Mouse (Mus musculus) heart, adult 2 months (tissue): ENCODE results near the gene Dnah14. TPM values are rescaled to one million over a fixed set of nuclear protein-coding genes. Genes with fewer than 3 reads are reported as not detected.

ENCODE experiments used
- DNase-seq, 2 experiments: peaks; one replicate each; pipeline ENCODE4 v3.0.0; 2021
- H3K27ac ChIP-seq: fragments of 200-600 bp; 2 replicates; pipeline ENCODE4 v1.8.1; 2022
- H3K27me3 ChIP-seq: fragments of 200-500 bp; 2 replicates; pipeline ENCODE4 v1.6.1; 2012; ENCODE audit warnings: mild to moderate bottlenecking, low read length, inconsistent platforms, mixed read lengths; ENCODE audit not compliant: control insufficient read depth, insufficient read depth
- H3K36me3 ChIP-seq: fragments of 200-500 bp; 2 replicates; pipeline ENCODE4 v1.6.1; 2012; ENCODE audit warnings: low read length, inconsistent platforms; ENCODE audit not compliant: control insufficient read depth, insufficient read depth
- H3K4me1 ChIP-seq: fragments of 200-500 bp; 2 replicates; pipeline ENCODE4 v1.6.1; 2011; ENCODE audit warnings: low read length; ENCODE audit not compliant: control insufficient read depth, insufficient read depth
- H3K4me3 ChIP-seq: fragments of 200-600 bp; 2 replicates; pipeline ENCODE4 v1.8.1; 2022
- H3K79me2 ChIP-seq: fragments of 200-500 bp; replicated peaks from 2 replicates; pipeline ENCODE4 v1.6.1; 2012; ENCODE audit warnings: mild to moderate bottlenecking, inconsistent platforms, low read length, moderate library complexity, mixed read lengths; ENCODE audit not compliant: control insufficient read depth, insufficient read depth
- H3K9ac ChIP-seq: fragments of 200-500 bp; 2 replicates; pipeline ENCODE4 v1.6.1; 2012; ENCODE audit warnings: low read depth, mild to moderate bottlenecking, control low read depth, inconsistent platforms, low read length, mixed read lengths
- CTCF ChIP-seq: fragments of 200-600 bp; IDR thresholded peaks from 2 replicates; pipeline ENCODE4 v1.8.1; 2022; ENCODE audit warnings: antibody characterized with exemption, mild to moderate bottlenecking, moderate library complexity
- EP300 ChIP-seq: fragments of 200-500 bp; IDR thresholded peaks from 2 replicates; pipeline ENCODE4 v1.6.1; 2011; ENCODE audit warnings: low read depth, low read length, control low read depth; ENCODE audit not compliant: insufficient read depth
- POLR2A ChIP-seq: fragments of 200-500 bp; IDR thresholded peaks from 2 replicates; pipeline ENCODE4 v1.6.1; 2011; ENCODE audit warnings: mild to moderate bottlenecking, low read depth, low read length, control low read depth; ENCODE audit not compliant: insufficient read depth
- WGBS: fragments of 180-500 bp; shearing (Covaris S2); methylation state at CpG from one replicate; pipeline ENCODE4 v1.1.7; 2018; 5-methylcytosine and 5-hydroxymethylcytosine counted together
- intact Hi-C: fragments of 180-260 bp; cut with DNase I; formaldehyde crosslinking; loops from one replicate; pipeline ENCODE4 v1.15.1; 2025
- long read RNA-seq: library from polyadenylated mRNA; stranded (forward); transcript quantifications from one replicate; pipeline ENCODE4 v2.0.0, GENCODE M21; 2021
- polyA plus RNA-seq: library from polyadenylated mRNA; depleted of rRNA; stranded (reverse); fragments of >200 nt; gene quantifications from 2 replicates; pipeline ENCODE4 v1.2.3, GENCODE M21; 2012; rRNA removed
- total RNA-seq, 2 experiments: library from RNA; stranded (reverse); gene quantifications; 2 replicates each; pipeline ENCODE4 v1.2.3; 2021

The Dnah14 gene
- total RNA-seq (not detected), polyA plus RNA-seq (0.23 TPM in 1 of 2 replicates, not detected in the other)
- long read RNA-seq = 0 reads

DNA sequence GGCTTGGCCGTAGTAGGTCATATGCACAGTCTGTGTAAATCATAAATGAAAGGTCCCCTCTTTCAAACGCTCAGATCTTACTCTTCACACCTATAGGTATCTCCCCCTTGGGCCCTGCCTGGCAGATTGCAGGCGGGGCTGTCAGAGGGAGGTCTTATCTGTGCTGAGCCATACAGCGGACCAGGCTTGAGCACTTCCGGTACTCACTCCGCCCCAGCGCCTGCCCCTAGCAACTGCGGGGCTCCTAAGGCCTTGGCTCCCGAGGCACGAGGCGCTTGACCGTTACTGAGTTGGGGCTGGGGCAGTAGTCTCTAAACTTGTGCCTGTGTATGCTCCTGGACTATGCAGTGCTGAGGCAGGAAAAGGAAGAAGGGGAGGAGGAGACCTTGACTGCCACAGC, at the start of gene Dnah14:
Gene Dnah14, plus strand, starts transcription at position 238 of the 400 bp plus-strand sequence.
- Histone ChIP-seq H3K79me2 (no peaks in the 10 kb centered on the region), H3K27ac (no peak within 1 kb of the TSS), H3K4me3 (no peak within 1 kb of the TSS), H3K36me3 (no peaks in the 10 kb centered on the region), H3K4me1 (no peaks in the 10 kb centered on the region), H3K27me3 (no peaks in the 10 kb centered on the region), H3K9ac (no peak within 1 kb of the TSS)
- DNase-seq = no peak
- 45% methylated on average over 12 of the region's 12 CpGs for whole genome bisulfite sequencing
- intact Hi-C loops = no loop called here
- TF ChIP-seq POLR2A = no peak
- no peak for TF ChIP-seq CTCF
- TF ChIP-seq EP300 = no peak

DNA sequence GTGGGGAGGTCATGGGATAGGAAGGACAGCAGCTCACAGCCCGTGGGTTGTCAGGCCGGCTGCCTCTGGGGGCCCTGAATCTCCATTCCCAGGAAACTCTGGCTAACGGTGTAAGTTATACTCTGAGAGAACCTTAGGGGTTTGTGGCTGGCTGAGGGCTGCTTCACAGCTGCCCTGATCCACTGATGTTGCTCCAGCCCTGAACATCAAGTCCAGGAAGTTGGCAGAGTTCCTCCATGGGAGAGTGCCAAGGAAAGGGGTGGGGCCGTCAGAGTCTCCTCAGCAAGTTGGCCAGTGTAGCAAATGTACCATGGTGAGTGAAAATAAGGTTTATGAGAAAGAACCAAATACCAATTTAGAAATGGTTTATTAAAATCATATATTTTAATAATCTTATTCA, 47.0 kb upstream of the Dnah14 start:
- H3K4me3 ChIP-seq = no peak overlapping the region
- intact Hi-C loops = no loop called here
- H3K36me3 ChIP-seq = no peaks in the 10 kb centered on the region
- no peak overlapping the region for H3K27ac ChIP-seq
- no peak for TF ChIP-seq EP300
- TF ChIP-seq POLR2A = no peak
- TF ChIP-seq CTCF = no peak
- peak; percentile 79 to 82 for DNase-seq
- H3K9ac ChIP-seq = no peak overlapping the region
- no peaks in the 10 kb centered on the region for H3K79me2 ChIP-seq
- WGBS = 19% methylated on average over 4 of the region's 4 CpGs
- peaks cover 2% of the 10 kb centered on the region for H3K4me1 ChIP-seq
- no peaks in the 10 kb centered on the region for H3K27me3 ChIP-seq

DNA sequence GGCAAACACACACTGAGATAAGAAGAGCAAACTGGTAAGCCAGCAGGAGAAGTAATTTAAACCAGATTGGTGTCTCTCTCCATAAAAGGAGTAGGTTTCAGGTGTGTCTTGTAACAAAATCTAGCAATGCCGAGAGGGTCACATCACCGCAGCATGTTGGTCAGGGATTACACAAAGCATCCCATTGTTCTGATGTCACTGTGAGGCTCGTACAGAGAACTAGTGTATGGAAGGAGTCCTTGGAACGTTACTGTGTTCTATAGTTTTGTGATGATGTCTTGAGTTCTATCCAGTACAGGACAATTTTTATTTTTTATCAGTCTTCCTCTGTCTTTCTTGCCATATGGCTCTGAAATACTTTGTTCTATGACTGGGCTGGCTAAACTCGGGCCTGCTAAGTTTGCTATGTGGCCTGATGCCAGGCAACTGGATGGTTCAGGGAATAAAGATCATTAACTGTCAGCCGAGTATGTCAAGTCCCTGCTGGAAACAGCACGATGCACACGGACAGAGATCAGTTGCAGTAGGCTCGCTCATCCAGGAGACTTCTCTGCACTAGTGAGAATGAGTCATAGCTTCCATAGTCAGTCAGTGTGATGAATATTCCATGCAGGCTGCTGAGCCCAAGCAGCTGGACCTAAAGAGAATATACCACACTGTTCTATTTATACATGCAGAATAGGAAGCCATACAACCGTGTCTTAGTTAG, 41.0 kb upstream of the Dnah14 start:
- no peak overlapping the region for H3K9ac ChIP-seq
- H3K27ac ChIP-seq = no peak overlapping the region
- 37% methylated on average over 10 of the region's 10 CpGs for WGBS
- intact Hi-C loops = no loop called here
- H3K79me2 ChIP-seq = no peaks in the 10 kb centered on the region
- H3K4me3 ChIP-seq = no peak overlapping the region
- H3K27me3 ChIP-seq = no peaks in the 10 kb centered on the region
- no peaks in the 10 kb centered on the region for H3K4me1 ChIP-seq
- H3K36me3 ChIP-seq = no peaks in the 10 kb centered on the region
- DNase-seq = no peak
- TF ChIP-seq POLR2A = no peak
- TF ChIP-seq EP300 = no peak
- no peak for TF ChIP-seq CTCF

DNA sequence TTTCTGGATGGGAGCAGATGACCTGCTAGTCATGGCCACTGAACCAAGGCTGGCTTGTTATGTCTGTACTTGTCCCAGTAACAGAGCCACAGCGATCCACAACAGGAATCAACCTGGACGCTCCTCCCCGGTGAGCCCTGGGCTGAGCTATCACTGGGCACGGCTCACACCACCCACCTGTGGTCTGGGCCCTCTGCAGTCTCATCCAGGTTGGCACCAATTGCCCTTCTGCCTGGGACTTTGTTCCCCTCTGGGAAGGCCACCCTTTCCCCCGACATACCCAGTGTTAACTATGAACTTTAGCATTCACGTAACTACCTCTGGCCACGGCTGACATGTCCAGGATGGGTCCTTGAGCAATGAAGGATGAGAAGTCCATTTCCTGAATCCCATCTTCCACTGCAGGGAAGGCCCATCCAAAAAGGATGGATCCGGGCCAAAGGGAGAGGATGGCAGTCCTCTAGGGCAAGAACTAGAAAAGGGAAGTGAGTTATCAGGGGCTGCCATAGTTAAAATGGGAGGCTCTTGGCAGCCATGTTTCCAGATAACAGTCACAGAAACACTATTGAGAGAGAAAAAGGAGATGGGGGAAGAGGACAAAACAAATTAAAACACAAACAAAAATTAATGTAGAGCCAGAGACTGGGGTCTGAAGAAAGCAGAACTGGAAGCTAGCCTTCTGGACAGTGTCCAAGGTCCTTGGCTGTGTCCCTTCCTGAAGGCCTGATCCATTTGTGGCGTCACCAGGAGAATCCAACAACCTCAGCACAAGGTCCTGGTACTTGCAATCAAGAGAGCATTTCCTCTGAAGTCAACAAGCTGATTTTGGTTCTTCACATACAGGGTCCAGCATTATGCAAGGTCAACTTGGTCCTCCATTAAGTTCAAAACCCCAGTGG, 38.5 kb upstream of the Dnah14 start:
- Histone ChIP-seq H3K4me3 (no peak overlapping the region), H3K79me2 (no peaks in the 10 kb centered on the region), H3K36me3 (no peaks in the 10 kb centered on the region), H3K4me1 (no peaks in the 10 kb centered on the region), H3K27ac (no peak overlapping the region), H3K27me3 (no peaks in the 10 kb centered on the region), H3K9ac (no peak overlapping the region)
- TF ChIP-seq CTCF (no peak), POLR2A (no peak), EP300 (no peak)
- intact Hi-C loops = no loop called here
- WGBS = 84% methylated on average over 9 of the region's 9 CpGs
- no peak for DNase-seq

DNA sequence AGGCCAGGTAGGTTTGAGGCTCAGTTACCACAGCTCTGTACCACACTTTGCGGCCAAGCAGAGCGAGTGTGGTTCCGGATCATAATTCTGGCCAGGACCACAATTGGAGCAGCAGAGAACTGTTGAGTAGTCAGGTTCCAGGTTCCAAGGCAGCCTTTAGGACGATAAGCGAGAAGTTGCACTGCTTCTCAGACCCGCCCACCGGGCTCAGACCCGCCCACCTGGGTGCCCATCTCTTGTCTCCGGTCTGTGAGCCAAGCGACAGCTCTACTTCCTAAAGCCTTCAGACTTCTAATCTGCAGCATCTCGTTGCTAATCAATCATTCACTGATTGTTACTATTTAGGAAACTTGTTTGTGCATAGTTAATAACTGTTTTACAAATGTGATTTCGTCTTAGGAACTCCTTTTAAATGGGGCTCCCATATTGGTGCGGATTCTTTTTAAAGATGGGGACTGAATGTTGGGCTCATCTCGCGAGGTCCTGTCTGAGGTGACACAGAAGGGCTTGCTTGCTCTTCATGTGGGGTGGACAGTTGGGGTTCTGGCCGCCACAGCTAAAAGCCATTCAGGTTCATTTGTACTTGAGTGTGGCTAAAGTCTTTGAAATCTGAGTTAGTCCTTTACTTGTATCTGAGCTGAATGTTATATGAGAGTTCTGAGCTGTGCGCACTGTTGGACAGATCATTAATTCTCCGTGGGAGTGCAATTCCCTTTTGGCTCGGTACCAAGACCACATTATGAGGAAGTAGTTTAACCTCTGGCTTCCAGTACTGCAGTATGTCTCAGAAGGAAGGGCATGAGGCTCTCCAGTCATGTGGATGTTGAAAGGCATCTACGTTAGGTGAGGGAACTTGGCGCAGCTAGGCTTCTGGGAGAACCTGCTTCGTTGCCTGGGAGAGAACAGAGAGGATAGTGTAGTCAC, 36.3 kb upstream of the Dnah14 start:
- Histone ChIP-seq H3K27ac (no peak overlapping the region), H3K27me3 (no peaks in the 10 kb centered on the region), H3K4me3 (no peak overlapping the region), H3K79me2 (no peaks in the 10 kb centered on the region), H3K9ac (no peak overlapping the region), H3K36me3 (no peaks in the 10 kb centered on the region), H3K4me1 (no peaks in the 10 kb centered on the region)
- intact Hi-C loops = loop anchor here (10.0 kb wide), 1 partner anchor 265 kb away; no protein-coding TSS in a partner anchor
- TF ChIP-seq CTCF = no peak
- TF ChIP-seq POLR2A = no peak
- no peak for TF ChIP-seq EP300
- WGBS = 67% methylated on average over 22 of the region's 22 CpGs
- DNase-seq = no peak
